Mouse (Mus musculus): ENCODE measurements around the gene Gfpt2.

DNA sequence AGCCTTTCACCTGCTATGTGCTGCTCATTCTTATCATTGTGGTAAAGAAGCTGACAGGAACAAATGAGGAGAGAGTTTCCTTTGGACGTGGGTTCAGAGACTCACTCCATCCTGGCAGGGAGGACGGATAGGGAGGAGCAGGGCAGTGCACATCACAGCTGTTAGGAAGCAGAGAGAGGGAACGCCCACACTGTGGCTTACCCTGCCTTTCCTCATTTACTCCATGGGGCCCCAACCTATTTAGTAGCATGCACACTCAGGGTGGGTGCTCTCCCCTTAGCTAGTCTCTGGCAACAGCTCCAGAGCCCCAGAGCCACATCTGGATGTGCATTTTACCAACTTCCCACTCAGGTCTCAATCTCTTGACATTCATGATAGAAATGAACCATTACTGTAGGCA, 48.7 kb downstream of the Gfpt2 start:
- TF ChIP-seq CTCF (conservative IDR thresholded peaks at IDR 0.05; ENCODE audit: low read length) (no peak), POU5F1 (IDR thresholded peaks at IDR 0.05; ENCODE audit: borderline replicate concordance, low read length) (no peak)
